Mouse (Mus musculus): ENCODE data around the gene Myog. TPM values are rescaled to one million over a fixed set of nuclear protein-coding genes. Genes with fewer than 3 reads are reported as not detected.

Myog gene
- polyA plus RNA-seq, 1 experiment from 2014 or later: 1.1 TPM

DNA sequence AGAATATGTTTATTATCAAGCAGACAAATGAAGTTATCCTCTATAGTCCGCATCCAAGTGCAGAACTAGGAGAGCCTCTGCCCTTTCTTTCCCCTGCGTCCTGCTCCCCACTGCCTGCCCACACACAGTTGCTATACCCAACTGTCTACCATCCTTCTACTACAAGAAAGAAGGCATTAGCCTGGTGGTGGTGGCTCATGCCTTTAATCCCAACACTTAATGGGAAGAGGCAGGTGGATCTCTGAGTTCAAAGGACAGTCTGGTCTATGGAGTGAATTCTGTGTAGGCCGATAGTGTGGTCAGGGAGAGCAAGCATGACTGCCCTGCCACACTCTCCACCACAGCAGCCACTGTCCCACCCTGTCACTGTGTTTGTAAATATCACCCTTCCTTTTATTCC is 20.9 kb downstream of the Myog start:
- Histone ChIP-seq H3K27me3 (replicated peaks) (no peaks in the 10 kb centered on the region), H3K4me2 (replicated peaks) (no peak overlapping the region), H3K4me1 (replicated peaks) (0 out of 2 replicates have a peak, but pooled peaks cover 3% of the 10 kb centered on the region), H3K4me3 (replicated peaks) (no peak overlapping the region), H3K36me3 (no peaks in the 10 kb centered on the region), H3K27ac (no peak overlapping the region), H3K9ac (no peak overlapping the region), H3K9me3 (no peaks in the 10 kb centered on the region)
- 93% methylated on average over 3 of the region's 3 CpGs for WGBS
- ATAC-seq: no peak

DNA sequence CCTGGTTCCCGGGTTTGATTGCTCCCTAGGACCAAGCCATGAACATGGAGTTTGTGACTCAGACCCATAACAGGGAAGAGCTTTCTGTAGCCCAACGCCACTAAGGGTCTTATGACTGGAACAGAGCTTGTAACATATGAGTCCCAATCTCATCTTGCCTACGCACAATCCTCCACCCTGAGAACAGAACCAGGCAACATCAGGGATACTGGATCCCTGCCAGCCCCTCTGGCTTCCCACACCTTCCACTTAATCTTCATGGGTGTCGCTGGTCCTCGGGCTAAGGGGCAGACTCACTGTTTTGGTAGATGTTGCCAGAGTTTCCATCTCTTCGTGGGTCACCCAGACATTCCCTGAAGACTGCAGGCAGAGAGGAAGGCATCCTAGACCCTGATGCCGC is 22.0 kb downstream of the Myog start:
- Histone ChIP-seq H3K27ac (no peak overlapping the region), H3K27me3 (replicated peaks) (no peaks in the 10 kb centered on the region), H3K4me2 (replicated peaks) (no peak overlapping the region), H3K9ac (no peak overlapping the region), H3K4me3 (replicated peaks) (no peak overlapping the region), H3K9me3 (no peaks in the 10 kb centered on the region), H3K36me3 (no peaks in the 10 kb centered on the region), H3K4me1 (replicated peaks) (0 out of 2 replicates have a peak, but pooled peaks cover 3% of the 10 kb centered on the region)
- ATAC-seq: no peak
- 87% methylated on average over 7 of the region's 7 CpGs for WGBS

DNA sequence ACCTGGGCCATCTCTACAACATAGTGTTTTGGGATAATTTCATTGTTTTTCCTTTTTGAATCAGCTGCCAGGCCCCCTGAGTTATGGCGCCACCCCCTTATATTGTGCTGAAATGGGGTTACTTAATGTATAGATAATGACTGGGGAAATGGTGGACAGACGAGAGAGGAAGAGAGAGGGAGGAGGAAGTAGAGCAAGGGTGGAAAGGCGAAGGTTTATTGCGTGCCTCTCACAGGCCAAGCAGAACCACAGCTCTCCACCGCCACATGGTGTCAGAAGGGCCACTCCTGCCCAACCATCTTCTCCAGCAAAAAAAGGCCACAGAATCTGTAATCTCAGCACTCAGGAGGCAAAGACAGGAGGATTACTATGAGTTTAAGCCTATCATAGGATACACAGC is 25.4 kb downstream of the Myog start:
- Histone ChIP-seq H3K9me3 (no peaks in the 10 kb centered on the region), H3K27ac (no peak overlapping the region), H3K27me3 (replicated peaks) (no peaks in the 10 kb centered on the region), H3K4me2 (replicated peaks) (no peak overlapping the region), H3K4me3 (replicated peaks) (no peak overlapping the region), H3K4me1 (replicated peaks) (no peaks in the 10 kb centered on the region), H3K36me3 (no peaks in the 10 kb centered on the region), H3K9ac (no peak overlapping the region)
- ATAC-seq: no peak
- WGBS: 84% methylated on average over 5 of the region's 5 CpGs

DNA sequence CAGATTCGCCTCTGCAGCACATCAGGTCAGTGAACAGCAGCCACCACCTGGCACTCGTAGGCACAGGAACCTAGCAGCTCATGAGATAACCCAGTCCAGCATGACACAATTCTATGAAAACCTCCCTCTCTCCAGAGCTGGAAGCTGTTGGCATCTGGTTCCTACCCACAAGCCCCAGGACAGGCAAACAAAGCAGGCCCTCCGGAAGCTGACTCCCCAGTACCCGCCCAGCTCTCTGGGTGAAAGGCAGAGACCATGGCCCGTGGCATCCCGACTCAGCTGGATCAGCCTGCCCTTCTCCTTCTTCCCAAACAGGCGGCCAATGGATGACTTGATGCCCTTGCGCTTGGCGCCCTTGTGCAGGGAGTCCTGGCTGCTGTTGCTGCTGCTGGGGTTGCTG is 26.6 kb downstream of the Myog start:
- no peaks in the 10 kb centered on the region for H3K36me3 ChIP-seq
- no peak for ATAC-seq
- peaks cover 4% of the 10 kb centered on the region; the same call in 1 of the 2 replicates for H3K4me1 ChIP-seq (replicated peaks)
- H3K27ac ChIP-seq: no peak overlapping the region
- H3K27me3 ChIP-seq (replicated peaks): no peaks in the 10 kb centered on the region
- H3K9me3 ChIP-seq: no peaks in the 10 kb centered on the region
- H3K9ac ChIP-seq: no peak overlapping the region
- H3K4me3 ChIP-seq (replicated peaks): no peak overlapping the region
- H3K4me2 ChIP-seq (replicated peaks): no peak overlapping the region
- 89% methylated on average over 9 of the region's 9 CpGs for WGBS

DNA sequence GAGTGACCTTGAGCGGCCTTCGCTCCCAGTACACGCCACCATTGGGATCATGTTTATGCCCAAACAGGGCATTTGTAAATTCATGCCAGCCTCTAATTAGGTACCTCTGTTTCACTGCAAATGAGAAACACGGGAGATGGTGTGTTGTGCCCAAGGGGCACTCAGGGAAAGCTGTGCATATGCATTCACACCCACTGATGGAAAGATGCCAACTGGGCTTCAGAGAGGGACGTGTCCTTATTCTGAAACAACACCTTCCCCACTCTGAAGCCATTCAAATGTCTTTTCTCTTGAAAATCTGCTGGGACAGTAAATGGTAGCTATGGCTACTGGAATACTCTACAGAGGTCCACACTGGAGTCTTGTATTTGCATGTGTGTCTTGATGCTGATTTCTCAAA is 28.5 kb downstream of the Myog start:
- Histone ChIP-seq H3K4me2 (replicated peaks) (no peak overlapping the region), H3K9ac (no peak overlapping the region), H3K27me3 (replicated peaks) (no peaks in the 10 kb centered on the region), H3K4me1 (replicated peaks) (peaks cover 4% of the 10 kb centered on the region; the same call in 1 of the 2 replicates), H3K9me3 (no peaks in the 10 kb centered on the region), H3K27ac (no peak overlapping the region), H3K36me3 (no peaks in the 10 kb centered on the region), H3K4me3 (replicated peaks) (no peak overlapping the region)
- no peak for ATAC-seq
- 88% methylated on average over 5 of the region's 5 CpGs for WGBS

DNA sequence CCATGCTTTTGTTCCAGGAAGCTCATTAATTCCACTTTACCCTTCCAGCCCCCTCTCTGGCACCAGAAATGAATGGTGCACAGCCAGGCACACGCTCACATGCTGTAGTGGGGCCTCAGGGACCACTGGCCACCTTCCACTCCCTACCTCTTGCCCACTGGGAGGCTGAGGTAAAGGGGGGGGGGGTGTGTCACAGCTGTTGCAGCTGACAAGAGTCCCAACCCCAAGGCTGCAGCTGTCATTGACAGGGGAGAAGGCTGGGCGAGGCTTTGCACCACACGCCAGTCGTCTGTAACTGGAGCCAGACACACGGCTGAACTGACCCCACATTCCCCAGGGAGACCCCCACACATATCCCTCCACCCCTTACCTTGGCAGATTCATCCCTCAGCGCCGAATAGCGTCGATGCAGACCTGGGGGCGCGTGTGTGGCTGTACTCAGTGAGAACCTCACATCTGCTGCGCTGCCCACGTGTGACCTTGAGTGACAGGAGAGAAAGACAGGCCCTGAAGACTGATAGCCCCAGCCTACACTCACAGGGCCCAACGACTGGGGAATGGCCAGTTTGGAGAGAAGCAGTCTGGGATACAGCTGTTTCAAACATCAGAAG is 31.0 kb downstream of the Myog start:
- WGBS: 56% methylated on average over 14 of the region's 14 CpGs
- peaks cover 4% of the 10 kb centered on the region; the same call in 1 of the 2 replicates for H3K4me1 ChIP-seq (replicated peaks)
- no peak for ATAC-seq
- no peak overlapping the region for H3K4me2 ChIP-seq (replicated peaks)
- H3K9me3 ChIP-seq: no peaks in the 10 kb centered on the region
- no peak overlapping the region for H3K9ac ChIP-seq
- H3K36me3 ChIP-seq: no peaks in the 10 kb centered on the region
- no peaks in the 10 kb centered on the region for H3K27me3 ChIP-seq (replicated peaks)
- H3K4me3 ChIP-seq (replicated peaks): no peak overlapping the region
- no peak overlapping the region for H3K27ac ChIP-seq

DNA sequence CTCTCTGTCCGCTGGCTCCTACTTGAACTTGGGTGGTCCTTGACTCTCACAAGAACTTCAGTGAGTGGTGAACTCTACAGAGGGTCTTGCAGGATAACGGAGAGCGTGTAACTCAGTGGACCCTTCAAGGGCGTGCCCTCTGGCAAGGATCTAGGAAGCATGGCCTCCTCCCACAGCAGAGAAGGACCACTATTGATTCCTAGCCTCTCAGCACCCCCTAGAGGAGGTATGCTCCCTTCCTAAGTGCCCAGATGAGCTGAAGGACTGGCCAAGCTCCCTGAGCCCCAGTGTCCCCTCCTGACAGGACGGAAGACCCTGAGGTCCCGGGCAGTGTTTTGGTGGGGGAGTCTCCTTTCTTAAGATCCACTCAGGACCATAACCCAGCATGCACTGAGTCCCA is 32.8 kb downstream of the Myog start:
- Histone ChIP-seq H3K4me1 (replicated peaks) (peaks cover 4% of the 10 kb centered on the region; the same call in 1 of the 2 replicates), H3K9me3 (no peaks in the 10 kb centered on the region), H3K9ac (no peak overlapping the region), H3K27ac (no peak overlapping the region), H3K4me3 (replicated peaks) (no peak overlapping the region), H3K36me3 (no peaks in the 10 kb centered on the region), H3K4me2 (replicated peaks) (no peak overlapping the region), H3K27me3 (replicated peaks) (no peaks in the 10 kb centered on the region)
- ATAC-seq: no peak
- 81% methylated on average over 6 of the region's 6 CpGs for WGBS

DNA sequence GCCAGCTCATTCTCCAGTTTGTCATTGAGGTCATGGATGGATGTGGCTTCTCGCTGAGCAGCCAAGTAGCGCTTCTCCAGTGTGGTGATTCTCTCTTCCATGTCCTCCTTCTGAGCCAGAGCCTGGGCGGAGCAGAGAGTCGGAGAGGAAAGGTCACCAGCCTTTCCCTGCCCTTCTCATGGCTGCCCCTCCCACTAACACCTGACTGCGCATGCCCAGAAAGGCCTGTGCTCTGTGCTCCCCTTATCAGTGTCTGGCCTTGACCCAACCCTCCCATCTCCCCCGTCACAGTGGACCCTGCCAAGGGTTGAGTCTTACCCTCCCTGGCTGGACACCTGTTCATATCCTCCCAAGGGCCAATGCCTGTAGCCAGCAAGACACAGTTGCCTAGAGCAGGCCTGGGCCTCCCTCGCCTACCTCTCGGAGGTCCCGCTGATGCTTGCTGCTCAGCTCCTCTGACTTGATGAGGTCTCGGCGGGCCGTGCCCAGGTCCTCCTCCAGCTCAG is 37.1 kb downstream of the Myog start:
- peaks cover under 1% of the 10 kb centered on the region; the same call in 1 of the 2 replicates for H3K4me1 ChIP-seq (replicated peaks)
- H3K9me3 ChIP-seq: no peaks in the 10 kb centered on the region
- WGBS: 90% methylated on average over 12 of the region's 12 CpGs
- H3K4me3 ChIP-seq (replicated peaks): no peak overlapping the region
- H3K27ac ChIP-seq: no peak overlapping the region
- peak; percentile 24; the same call in 1 of the 2 replicates for ATAC-seq
- no peaks in the 10 kb centered on the region for H3K27me3 ChIP-seq (replicated peaks)
- H3K9ac ChIP-seq: no peak overlapping the region
- no peaks in the 10 kb centered on the region for H3K36me3 ChIP-seq
- H3K4me2 ChIP-seq (replicated peaks): no peak overlapping the region

DNA sequence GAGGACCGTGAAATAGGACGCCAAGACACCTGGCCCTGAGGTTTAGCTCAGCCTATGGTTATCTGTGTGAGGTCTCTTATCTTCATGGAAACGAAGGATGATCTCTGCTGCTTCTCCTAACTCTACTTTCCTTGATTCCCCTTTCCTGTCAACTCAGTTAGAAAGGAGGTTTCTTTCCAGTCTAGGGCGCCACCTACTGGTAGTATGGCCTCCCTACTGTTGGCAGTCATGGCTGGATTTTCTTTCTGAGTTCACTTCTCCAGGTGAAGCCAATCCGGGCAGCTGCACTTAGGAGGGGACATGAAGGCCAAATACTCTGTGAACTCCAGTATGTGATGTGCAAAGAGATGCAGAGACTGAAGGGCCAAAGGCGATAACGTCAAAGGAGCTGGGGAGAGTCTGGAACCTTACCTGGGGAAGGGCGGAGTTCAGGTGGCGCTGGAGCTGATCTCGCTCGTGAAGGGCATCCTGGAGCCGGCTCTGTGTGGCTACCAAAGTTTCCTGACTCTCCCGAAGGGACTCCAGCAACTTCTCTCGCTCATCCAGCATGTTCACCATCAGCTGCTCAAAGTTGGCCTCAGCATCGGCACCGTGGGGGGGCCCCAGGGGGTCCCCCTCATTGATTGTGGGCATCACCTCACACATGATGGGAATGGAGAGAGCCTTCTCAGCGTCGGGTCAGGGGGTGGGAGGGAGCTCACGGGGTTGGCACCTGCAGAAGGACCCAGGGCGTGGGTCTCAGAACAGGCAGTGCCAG is 42.3 kb downstream of the Myog start:
- no peak overlapping the region for H3K27ac ChIP-seq
- H3K9me3 ChIP-seq: no peaks in the 10 kb centered on the region
- WGBS: 55% methylated on average over 20 of the region's 20 CpGs
- no peaks in the 10 kb centered on the region for H3K36me3 ChIP-seq
- no peak overlapping the region for H3K4me3 ChIP-seq (replicated peaks)
- no peak overlapping the region for H3K9ac ChIP-seq
- peak; percentile 15; the same call in 1 of the 2 replicates for ATAC-seq
- H3K4me2 ChIP-seq (replicated peaks): no peak overlapping the region
- H3K4me1 ChIP-seq (replicated peaks): peaks cover 12% of the 10 kb centered on the region
- H3K27me3 ChIP-seq (replicated peaks): no peaks in the 10 kb centered on the region

DNA sequence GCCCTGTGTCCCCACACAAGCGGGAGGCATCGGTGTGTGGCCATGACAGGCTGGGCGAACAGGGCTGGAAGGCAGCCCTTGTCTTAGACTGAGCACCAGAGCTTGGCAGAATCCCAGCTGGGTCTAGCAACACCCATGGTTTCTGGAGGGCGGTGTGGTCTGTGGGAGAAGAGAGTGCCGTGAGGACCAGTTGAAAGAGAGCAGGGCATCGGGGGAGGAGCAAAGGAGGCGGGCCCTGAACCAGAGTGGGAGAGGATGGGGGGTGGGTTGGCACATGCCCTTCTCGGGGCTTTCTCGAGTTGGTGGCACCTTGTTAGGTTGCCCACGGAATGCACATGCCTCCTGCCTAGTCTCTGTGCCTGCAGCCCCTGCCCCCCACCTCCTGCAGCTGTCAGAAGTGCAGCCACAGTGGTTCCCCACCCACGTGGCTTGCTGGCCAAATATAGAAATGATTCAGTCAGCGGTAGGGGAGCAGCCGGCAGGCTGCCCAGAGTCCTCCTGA is 43.0 kb downstream of the Myog start, which contains the start of gene Ppfia4:
Gene Ppfia4, minus strand, starts transcription at position 159 of the 502 bp plus-strand sequence.
- no peak within 1 kb of the TSS for H3K9ac ChIP-seq
- H3K4me2 ChIP-seq (replicated peaks): peak within 1 kb of the TSS; percentile 31; the same call in 1 of the 2 replicates

DNA sequence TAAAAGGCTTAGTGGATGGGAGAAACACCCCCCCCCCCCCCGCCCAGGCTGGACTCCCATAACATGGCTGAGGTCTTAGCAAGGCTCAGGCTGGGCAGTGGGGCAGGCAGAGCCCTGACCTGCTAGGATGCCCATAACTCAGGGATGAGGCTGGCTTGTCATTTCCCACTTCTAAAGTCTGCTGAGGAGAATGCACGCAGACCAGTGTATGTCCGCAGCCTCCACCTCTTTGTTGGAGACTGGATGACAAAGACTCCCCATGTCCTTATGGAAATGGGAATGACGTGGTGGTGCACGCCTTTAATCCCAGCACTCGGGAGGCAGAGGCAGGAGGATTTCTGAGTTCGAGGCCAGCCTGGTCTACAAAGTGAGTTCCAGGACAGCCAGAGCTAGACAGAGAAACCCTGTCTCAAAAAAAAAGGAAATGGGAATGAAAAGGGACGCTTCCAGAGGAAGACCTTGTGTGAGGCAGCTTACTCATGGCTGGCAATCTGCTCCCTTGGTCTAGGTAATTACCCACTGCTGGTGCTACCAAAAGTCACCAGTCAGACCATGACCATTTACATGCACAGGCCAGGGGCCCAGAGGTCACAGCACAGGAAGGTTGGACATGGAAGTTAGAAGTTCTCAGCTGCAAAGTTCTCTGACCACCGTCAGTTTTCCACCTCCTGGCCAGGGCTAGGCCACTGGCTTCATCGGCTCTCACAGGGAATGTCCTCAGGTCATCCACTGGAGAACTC is 43.8 kb downstream of the Myog start:
- H3K36me3 ChIP-seq: no peaks in the 10 kb centered on the region
- H3K4me2 ChIP-seq (replicated peaks): peak overlapping the region; percentile 31; the same call in 1 of the 2 replicates
- peaks cover 12% of the 10 kb centered on the region for H3K4me1 ChIP-seq (replicated peaks)
- no peaks in the 10 kb centered on the region for H3K9me3 ChIP-seq
- 90% methylated on average over 10 of the region's 10 CpGs for WGBS
- no peak overlapping the region for H3K27ac ChIP-seq
- no peak overlapping the region for H3K9ac ChIP-seq
- no peaks in the 10 kb centered on the region for H3K27me3 ChIP-seq (replicated peaks)
- H3K4me3 ChIP-seq (replicated peaks): no peak overlapping the region
- ATAC-seq: no peak

More for the DNA sequence above, 43.0 kb downstream of the Myog start, which contains the start of gene Ppfia4:
- peak; percentile 60 for ATAC-seq
- Histone ChIP-seq H3K9me3 (no peaks in the 10 kb centered on the region), H3K27me3 (replicated peaks) (no peaks in the 10 kb centered on the region), H3K4me1 (replicated peaks) (peaks cover 12% of the 10 kb centered on the region), H3K4me3 (replicated peaks) (no peak within 1 kb of the TSS), H3K36me3 (no peaks in the 10 kb centered on the region), H3K27ac (no peak within 1 kb of the TSS)
- WGBS: 40% methylated on average over 13 of the region's 13 CpGs

Data from intestine, embryonic 15.5 days (tissue).